Mouse (Mus musculus) C2C12 (cell line): ENCODE data around the gene Hoxd10. TPM values are rescaled to one million over a fixed set of nuclear protein-coding genes. Genes with fewer than 3 reads are reported as not detected.

Experiments
- H3K27me3 ChIP-seq: one replicate; pipeline ENCODE4 v1.6.1; 2011; ENCODE audit not compliant: control insufficient read depth, insufficient read depth, insufficient read length
- H3K36me3 ChIP-seq: one replicate; pipeline ENCODE4 v1.6.1; 2011; ENCODE audit not compliant: control insufficient read depth, insufficient read depth
- H3K4me3 ChIP-seq: one replicate; pipeline ENCODE4 v1.5.1; 2011; ENCODE audit warnings: mild to moderate bottlenecking, control low read depth; ENCODE audit not compliant: poor library complexity, insufficient read depth, severe bottlenecking
- H3K79me2 ChIP-seq: one replicate; pipeline ENCODE4 v1.6.1; 2011; ENCODE audit not compliant: control insufficient read depth, insufficient read depth
- H3K79me3 ChIP-seq: one replicate; pipeline ENCODE4 v1.6.1; 2011; ENCODE audit warnings: low read depth, control low read depth
- H3ac ChIP-seq: one replicate; pipeline ENCODE3; 2011; ENCODE audit warnings: low read depth; ENCODE audit not compliant: control insufficient read depth, insufficient read length
- CEBPB ChIP-seq: IDR thresholded peaks from one replicate; pipeline ENCODE4 v1.6.1; 2011; ENCODE audit warnings: low read depth, mild to moderate bottlenecking, control low read depth, moderate library complexity
- CTCF ChIP-seq: IDR thresholded peaks from one replicate; pipeline ENCODE4 v1.5.1; 2011; ENCODE audit not compliant: control insufficient read depth, insufficient read depth, insufficient read length
- FOSL1 ChIP-seq: IDR thresholded peaks from one replicate; pipeline ENCODE4 v1.8.0; 2011; ENCODE audit warnings: mild to moderate bottlenecking, low read length; ENCODE audit not compliant: poor library complexity, insufficient read depth, severe bottlenecking
- MAX ChIP-seq: IDR thresholded peaks from one replicate; pipeline ENCODE4 v1.6.1; 2011; ENCODE audit warnings: mild to moderate bottlenecking, control low read depth
- MYOD1 ChIP-seq: IDR thresholded peaks from one replicate; pipeline ENCODE4 v1.6.1; 2011; ENCODE audit warnings: low read depth; ENCODE audit not compliant: control insufficient read depth, insufficient read length
- MYOG ChIP-seq: IDR thresholded peaks from one replicate; pipeline ENCODE4 v1.6.1; 2011; ENCODE audit not compliant: control insufficient read depth, insufficient read length; ENCODE audit errors: extremely low read depth
- USF1 ChIP-seq: IDR thresholded peaks from one replicate; pipeline ENCODE4 v1.6.1; 2011; ENCODE audit warnings: low read depth, mild to moderate bottlenecking, control low read depth, moderate library complexity
- long read RNA-seq, 2 experiments: library from polyadenylated mRNA; unstranded; transcript quantifications; one replicate each; pipeline ENCODE4 v2.0.0; 2019 to 2020
- polyA plus RNA-seq: library from polyadenylated mRNA; unstranded; fragments of >200 nt; fragmentation: generic; extraction: Trizol; gene quantifications from one replicate; pipeline ENCODE4 v1.2.1, GENCODE M21; 2012; ENCODE audit warnings: missing spikeins

Hoxd10 gene
- not detected for polyA plus RNA-seq
- long read RNA-seq, experiment 1: 0 reads
- long read RNA-seq, experiment 2: 0 reads

DNA sequence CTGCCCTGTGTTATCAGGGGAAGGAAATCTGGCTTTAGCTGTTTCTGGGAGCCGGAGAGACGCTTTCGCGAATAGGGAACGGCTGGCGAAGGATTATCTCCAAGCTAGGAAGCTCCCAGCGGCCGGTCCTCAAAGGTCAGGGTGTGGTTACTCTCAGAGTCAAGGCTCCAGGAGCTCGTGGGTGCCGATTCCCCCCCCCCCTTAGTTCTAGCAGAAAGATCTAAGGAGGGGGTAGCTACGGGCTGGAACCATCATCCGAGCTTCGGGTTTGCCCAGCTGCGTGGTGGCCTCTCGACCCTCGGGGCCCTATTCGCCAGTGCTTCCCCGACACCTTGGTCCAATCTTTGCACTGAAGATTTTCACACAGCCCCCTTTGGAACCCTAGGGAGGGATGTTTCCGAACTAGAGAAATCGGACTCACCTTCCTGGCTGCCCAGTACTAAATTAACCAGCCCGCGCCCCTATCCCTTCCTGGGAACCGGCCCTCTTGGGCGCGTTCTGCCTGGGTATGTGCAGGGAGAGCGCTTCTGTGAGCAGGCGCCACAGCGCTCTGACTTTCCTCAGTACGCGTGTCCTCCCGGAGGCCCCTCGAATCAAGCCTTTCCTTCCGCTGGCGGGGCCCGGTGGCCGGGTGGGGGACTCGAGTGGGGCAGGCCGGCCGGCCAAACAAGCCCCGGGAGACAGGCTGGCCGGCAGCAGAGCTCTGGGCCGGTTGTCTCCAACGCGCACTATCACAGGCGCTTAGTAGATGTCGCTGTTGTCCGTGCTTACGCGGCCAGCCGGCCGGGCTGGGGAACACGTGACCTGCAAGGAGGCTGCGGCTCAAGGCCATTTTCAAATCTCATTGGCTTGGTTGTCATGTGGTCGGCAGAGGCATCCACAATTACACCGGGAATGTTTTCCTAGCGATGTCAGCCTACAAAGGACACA is at the start of gene Hoxd10:
Gene Hoxd10 (plus strand): TSS at position 903 of the 930 bp plus-strand sequence.
- H3K79me3 ChIP-seq: no peaks in the 10 kb centered on the region
- H3K79me2 ChIP-seq: no peaks in the 10 kb centered on the region
- H3ac ChIP-seq: no peak within 1 kb of the TSS
- H3K27me3 ChIP-seq: peaks cover 68% of the 10 kb centered on the region
- no peaks in the 10 kb centered on the region for H3K36me3 ChIP-seq
- H3K4me3 ChIP-seq: no peak within 1 kb of the TSS
- TF ChIP-seq CEBPB: no peak
- TF ChIP-seq CTCF: no peak
- TF ChIP-seq MAX: no peak
- no peak for TF ChIP-seq MYOG
- TF ChIP-seq FOSL1: no peak
- no peak for TF ChIP-seq MYOD1
- TF ChIP-seq USF1: no peak

DNA sequence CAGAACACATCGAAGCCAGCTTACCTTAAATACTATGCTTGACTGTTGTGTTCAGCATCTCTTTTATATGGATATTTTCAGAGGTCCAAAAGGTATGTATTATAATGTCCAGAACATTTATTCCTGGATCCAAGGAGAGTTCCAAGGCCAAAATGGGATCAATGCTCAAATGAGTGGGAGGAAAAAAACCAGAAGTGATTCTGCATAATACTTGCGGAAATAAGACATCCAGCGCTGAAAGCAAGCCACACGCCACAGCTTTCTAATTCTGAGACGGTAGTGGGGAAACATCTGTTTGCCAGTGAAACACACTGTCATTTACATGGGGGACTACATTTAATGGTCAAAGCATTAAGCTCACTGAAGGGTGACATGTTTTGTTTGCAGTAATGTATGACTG is 49.3 kb upstream of the Hoxd10 start:
- peaks cover 7% of the 10 kb centered on the region for H3K27me3 ChIP-seq
- no peaks in the 10 kb centered on the region for H3K79me3 ChIP-seq
- no peaks in the 10 kb centered on the region for H3K36me3 ChIP-seq
- no peaks in the 10 kb centered on the region for H3K79me2 ChIP-seq
- H3K4me3 ChIP-seq: no peak overlapping the region
- H3ac ChIP-seq: no peak overlapping the region
- TF ChIP-seq CEBPB (no peak), FOSL1 (no peak), CTCF (no peak), USF1 (no peak), MYOD1 (no peak), MAX (no peak), MYOG (no peak)

DNA sequence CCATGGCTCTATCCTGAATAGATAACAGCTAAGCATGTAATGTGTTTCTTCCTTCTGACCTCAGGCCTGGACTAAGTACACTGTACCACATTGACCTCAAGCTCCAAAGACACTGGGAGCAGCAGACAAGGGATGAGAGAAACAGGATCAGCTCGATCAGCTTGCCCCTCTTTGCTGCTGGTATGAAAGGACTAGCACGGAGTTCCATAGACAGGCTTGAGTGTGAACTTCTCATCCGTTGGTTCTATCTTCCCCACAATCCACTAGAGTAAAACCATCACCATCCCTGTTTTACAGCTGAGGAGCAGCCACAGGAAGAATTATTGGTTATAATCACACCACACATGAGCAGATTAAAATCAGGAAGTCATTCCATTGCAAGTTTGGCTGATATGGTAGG is 46.1 kb upstream of the Hoxd10 start:
- Histone ChIP-seq H3K27me3 (peaks cover 27% of the 10 kb centered on the region), H3K79me2 (no peaks in the 10 kb centered on the region), H3K4me3 (no peak overlapping the region), H3K36me3 (no peaks in the 10 kb centered on the region), H3ac (no peak overlapping the region), H3K79me3 (no peaks in the 10 kb centered on the region)
- TF ChIP-seq MYOD1 (no peak), USF1 (no peak), CEBPB (no peak), CTCF (no peak), MYOG (no peak), MAX (no peak), FOSL1 (no peak)

GRCm38 (mm10) chr2:74647082-74647864 is 44.5 kb upstream of the Hoxd10 start:
- Histone ChIP-seq H3K79me3 (no peaks in the 10 kb centered on the region), H3K27me3 (peaks cover 32% of the 10 kb centered on the region), H3ac (no peak overlapping the region), H3K4me3 (no peak overlapping the region), H3K79me2 (no peaks in the 10 kb centered on the region), H3K36me3 (no peaks in the 10 kb centered on the region)
- no peak for TF ChIP-seq CTCF
- TF ChIP-seq MYOG: no peak
- no peak for TF ChIP-seq MAX
- TF ChIP-seq CEBPB: no peak
- no peak for TF ChIP-seq USF1
- no peak for TF ChIP-seq FOSL1

DNA sequence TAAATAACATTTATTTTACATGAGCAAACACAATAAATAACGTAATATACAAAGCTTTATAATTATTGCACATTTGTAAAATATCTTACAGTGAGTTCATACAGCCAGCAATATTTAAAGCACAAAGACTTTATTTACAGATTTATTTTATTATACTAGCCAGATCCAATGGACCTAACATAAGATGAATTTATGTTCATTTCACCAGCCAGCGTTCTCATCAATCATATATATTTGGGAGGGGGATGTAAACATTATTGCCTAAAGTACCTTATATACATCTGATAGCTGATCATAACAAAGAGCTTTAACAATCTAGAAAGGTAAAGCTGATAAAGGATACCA is 38.8 kb upstream of the Hoxd10 start:
- no peaks in the 10 kb centered on the region for H3K79me3 ChIP-seq
- H3K4me3 ChIP-seq: no peak overlapping the region
- H3ac ChIP-seq: no peak overlapping the region
- no peaks in the 10 kb centered on the region for H3K36me3 ChIP-seq
- H3K27me3 ChIP-seq: peaks cover 37% of the 10 kb centered on the region
- no peak for TF ChIP-seq MYOG
- TF ChIP-seq USF1: no peak
- no peak for TF ChIP-seq CTCF
- TF ChIP-seq CEBPB: no peak
- no peak for TF ChIP-seq FOSL1
- no peak for TF ChIP-seq MAX
- no peak for TF ChIP-seq MYOD1
- no peaks in the 10 kb centered on the region for H3K79me2 ChIP-seq
